23 mouse cellular contexts compared by ENCODE assay signal in genomic region chr13:92402063-92402462, GRCm38 (mm10). TPM values are rescaled to one million over a fixed set of nuclear protein-coding genes. Genes with fewer than 3 reads are reported as not detected.
A peak's percentile ranks its signal among the peaks of the same experiment; 100 is the strongest.
DNase-seq lines count a peak whose midpoint lies in the region; ATAC-seq and TF ChIP-seq lines count a peak whose summit lies in the region.
"Had no signal": no experiment of that assay in that cellular context is flagged by ENCODE, and none has a peak within 500 bp of the region (broad histone marks: within the 10 kb centered on the region; RNA-seq: fewer than 3 reads in every experiment).

No protein-coding gene starts in this region.

- no peaks in the 10 kb centered on the region for H3K4me1 ChIP-seq in heart, embryonic 12.5 days (replicated peaks)
- H3K4me1 ChIP-seq in kidney, adult 2 months (ENCODE audit: control insufficient read depth, insufficient read depth, low read length) = no peaks in the 10 kb centered on the region
- H3K4me1 ChIP-seq: forebrain, embryonic 13.5 days; heart, embryonic 15.5 days; limb, embryonic 13.5 days; liver, embryonic 13.5 days; neural tube, embryonic 15.5 days had no signal

- TF ChIP-seq POLR2A in kidney, adult 2 months (IDR thresholded peaks at IDR 0.05; ENCODE audit: low read depth, low read length) = no peak

- DNase-seq in heart, postnatal 36 days = no peak
- DNase-seq in 3T3-L1 (ENCODE audit: low read depth, low spot score) = peak; percentile 21
- DNase-seq in kidney, adult 2 months = peak; percentile 36
- peak; percentile 24 to 61 for DNase-seq in kidney, postnatal 25 days
- no peak for DNase-seq in adrenal gland, postnatal 14 days
- DNase-seq: adrenal gland, adult 2 months; gastrocnemius, postnatal 14 days; heart, adult 18-20 months; liver, embryonic 13.5 days; midbrain, embryonic 14.5 days; thymus, adult 2 months had no signal

- 0 out of 2 replicates have a peak, but pooled peaks cover 3% of the 10 kb centered on the region for H3K9me3 ChIP-seq in heart, embryonic 12.5 days (replicated peaks)
- H3K9me3 ChIP-seq: forebrain, embryonic 13.5 days; heart, embryonic 15.5 days; limb, embryonic 13.5 days; liver, embryonic 13.5 days; neural tube, embryonic 15.5 days had no signal

- H3K4me3 ChIP-seq in heart, embryonic 12.5 days = no peak overlapping the region
- no peak overlapping the region for H3K4me3 ChIP-seq in kidney, adult 2 months (ENCODE audit: insufficient read depth, low read depth, low read length)
- H3K4me3 ChIP-seq: forebrain, embryonic 13.5 days; heart, embryonic 15.5 days; limb, embryonic 13.5 days; liver, embryonic 13.5 days; neural tube, embryonic 15.5 days had no signal

- no peaks in the 10 kb centered on the region for H3K27me3 ChIP-seq in heart, embryonic 12.5 days (replicated peaks)
- H3K27me3 ChIP-seq in kidney, adult 2 months (replicated peaks; ENCODE audit: control insufficient read depth, insufficient read depth, low read length) = no peaks in the 10 kb centered on the region
- H3K27me3 ChIP-seq: forebrain, embryonic 13.5 days; heart, embryonic 15.5 days; limb, embryonic 13.5 days; liver, embryonic 13.5 days; neural tube, embryonic 15.5 days had no signal

- 0 out of 2 replicates have a peak, but pooled peaks have one; percentile 33 for ATAC-seq in heart, embryonic 12.5 days (ENCODE audit: insufficient number of reproducible peaks, low FRiP score)
- ATAC-seq in megakaryocyte, adult 5-6 weeks (ENCODE audit: poor library complexity, severe bottlenecking) = no peak
- ATAC-seq: forebrain, embryonic 13.5 days; hindbrain, embryonic 16.5 days; intestine, postnatal 0 days had no signal

- WGBS in heart, embryonic 12.5 days = 34% methylated on average over 2 of the region's 2 CpGs
- 35% methylated on average over 2 of the region's 2 CpGs for WGBS in kidney, adult 2 months

- intact Hi-C loops in heart, postnatal 36 days (cut with DNase I) = no loop called here

- H3K27ac ChIP-seq in heart, embryonic 12.5 days (ENCODE audit: poor library complexity, severe bottlenecking) = no peak overlapping the region
- no peak overlapping the region for H3K27ac ChIP-seq in kidney, adult 2 months (ENCODE audit: insufficient read depth, low read depth, low read length)
- H3K27ac ChIP-seq: forebrain, embryonic 13.5 days; heart, embryonic 15.5 days; limb, embryonic 13.5 days; liver, embryonic 13.5 days; neural tube, embryonic 15.5 days had no signal

- no peaks in the 10 kb centered on the region for H3K36me3 ChIP-seq in heart, embryonic 12.5 days
- H3K36me3 ChIP-seq in kidney, adult 2 months (ENCODE audit: control insufficient read depth, insufficient read depth, low read length) = no peaks in the 10 kb centered on the region
- H3K36me3 ChIP-seq: heart, embryonic 15.5 days; limb, embryonic 13.5 days; liver, embryonic 13.5 days; neural tube, embryonic 15.5 days had no signal

- no peak overlapping the region for H3K4me2 ChIP-seq in heart, embryonic 12.5 days
- H3K4me2 ChIP-seq: forebrain, embryonic 13.5 days; heart, embryonic 15.5 days; limb, embryonic 13.5 days; liver, embryonic 13.5 days; neural tube, embryonic 15.5 days had no signal

- no peak; the same call in 1 of the 2 replicates for TF ChIP-seq CTCF in kidney, adult 2 months (conservative IDR thresholded peaks at IDR 0.05; ENCODE audit: insufficient read depth, insufficient read length, low read depth, low read length)

- no peak overlapping the region for H3K9ac ChIP-seq in heart, embryonic 12.5 days
- H3K9ac ChIP-seq: forebrain, embryonic 13.5 days; heart, embryonic 15.5 days; limb, embryonic 13.5 days; liver, embryonic 13.5 days; neural tube, embryonic 15.5 days had no signal

RNA-seq across cellular contexts. Expression of gene Ankrd34b, which starts 23.6 kb away (rescaled TPM):
- polyA plus RNA-seq in heart, embryonic 12.5 days (2016; fragmentation: Nextera tagmentation; extraction: Ambion mirVana) = 0.22 and 0.30 TPM in 2 replicates
- total RNA-seq in heart, postnatal 36 days (2021) = under 1 TPM in 1 of 2 experiments, not detected in 1; 0.08 TPM
- 0.23 and 0.37 TPM in 2 replicates for polyA plus RNA-seq in kidney, adult 2 months (2012; rRNA removed)
- 0.34 and 0.63 TPM in 2 replicates for total RNA-seq in adrenal gland, postnatal 14 days (2021)
- total RNA-seq in megakaryocyte, adult 5-6 weeks (2015) = not detected in 2 replicates
- total RNA-seq in megakaryocyte, adult 5-6 weeks (2017) = not detected in 2 replicates
- total RNA-seq: gastrocnemius, postnatal 14 days; heart, adult 18-20 months; hematopoietic stem cell, adult 5-6 weeks; megakaryocyte progenitor cell, adult 5-6 weeks had no signal
- polyA plus RNA-seq: C2C12; embryonic facial prominence, embryonic 11.5 days had no signal

RNA-seq across cellular contexts. Expression of gene Msh3, which starts 47.3 kb away (rescaled TPM):
- 19.5 and 19.7 TPM in 2 replicates for polyA plus RNA-seq in heart, embryonic 12.5 days (2016; fragmentation: Nextera tagmentation; extraction: Ambion mirVana)
- total RNA-seq in heart, postnatal 36 days (2021) = 10 to 100 TPM in 1 of 2 experiments, 1 to 10 TPM in 1; 9.5 to 11.3 TPM
- 5.5 and 6.6 TPM in 2 replicates for polyA plus RNA-seq in kidney, adult 2 months (2012; rRNA removed)
- total RNA-seq in adrenal gland, postnatal 14 days (2021) = 19.0 and 23.2 TPM in 2 replicates
- total RNA-seq in megakaryocyte, adult 5-6 weeks (2015) = 17.3 and 21.3 TPM in 2 replicates
- 27.5 and 34.6 TPM in 2 replicates for total RNA-seq in megakaryocyte, adult 5-6 weeks (2017)

RNA-seq across cellular contexts. Expression of gene Dhfr, which starts 47.5 kb away (rescaled TPM):
- polyA plus RNA-seq in heart, embryonic 12.5 days (2016; fragmentation: Nextera tagmentation; extraction: Ambion mirVana) = 12.7 and 13.0 TPM in 2 replicates
- total RNA-seq in heart, postnatal 36 days (2021) = 1 to 10 TPM in 1 of 2 experiments, under 1 TPM in 1; 0.87 to 1.2 TPM
- 8.7 and 9.7 TPM in 2 replicates for polyA plus RNA-seq in kidney, adult 2 months (2012; rRNA removed)
- total RNA-seq in adrenal gland, postnatal 14 days (2021) = 4.3 and 7.3 TPM in 2 replicates
- total RNA-seq in megakaryocyte, adult 5-6 weeks (2015) = 11.8 and 13.6 TPM in 2 replicates
- total RNA-seq in megakaryocyte, adult 5-6 weeks (2017) = 12.6 and 12.7 TPM in 2 replicates

Comparison
In these comparisons a context has a peak if more than half of its experiments do, and no peak if none do; other contexts are left out.
1. DNase-seq: peak in 3T3-L1 (single experiment), kidney, adult 2 months (single experiment) and kidney, postnatal 25 days (2 of 2); none in heart, postnatal 36 days (0 of 2) and adrenal gland, postnatal 14 days (single experiment).